Mouse (Mus musculus): ENCODE data around the gene Wrb.

GRCm38 (mm10) chr16:96095966-96096365 is 49.2 kb upstream of the Wrb start:
- TF ChIP-seq POLR2A (IDR thresholded peaks at IDR 0.05; ENCODE audit: low read depth, low read length) (no peak), CTCF (IDR thresholded peaks at IDR 0.05; ENCODE audit: extremely low read depth, insufficient read depth, insufficient read length, insufficient replicate concordance) (no peak)
